Mouse (Mus musculus): ENCODE data around the gene Smtnl1. TPM values are rescaled to one million over a fixed set of nuclear protein-coding genes. Genes with fewer than 3 reads are reported as not detected.
A peak's percentile ranks its signal among the peaks of the same experiment; 100 is the strongest.
"Not testable (repeated sequence)": the region's sequence is repeated elsewhere in the genome, so short reads cannot be mapped to it uniquely, and the experiment has no call there.

The Smtnl1 gene
- polyA plus RNA-seq, 1 experiment from 2014 or later: not detected

DNA sequence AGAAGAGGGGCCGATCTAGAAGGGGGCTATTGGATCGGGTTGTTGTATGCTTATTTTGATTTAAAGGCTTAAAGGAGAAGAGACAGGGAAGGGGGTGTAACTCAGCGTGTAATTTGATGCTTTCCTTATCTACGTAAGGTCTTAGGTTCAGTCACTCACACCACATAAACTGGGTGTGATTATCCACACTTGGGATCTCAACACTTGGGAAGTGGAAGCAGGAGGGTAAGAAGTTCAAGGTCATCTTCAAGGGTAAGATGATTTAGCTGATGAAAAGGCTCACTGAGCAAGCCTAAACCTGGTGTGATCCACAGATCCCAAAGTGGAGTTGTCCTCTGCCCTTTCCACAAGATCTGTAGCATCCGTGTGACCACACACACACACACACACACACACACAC, 15.9 kb downstream of the Smtnl1 start:
- 51% methylated on average over 5 of the region's 5 CpGs for WGBS
- H3K36me3 ChIP-seq (ENCODE audit: control insufficient read depth, insufficient read depth, low read length): no peaks in the 10 kb centered on the region; the same call in 1 of the 2 replicates
- no peak overlapping the region for H3K4me2 ChIP-seq (replicated peaks; ENCODE audit: low read depth, low read length)
- H3K4me1 ChIP-seq (ENCODE audit: control insufficient read depth, insufficient read depth, low read length): no peaks in the 10 kb centered on the region
- H3K27ac ChIP-seq (ENCODE audit: low read length): no peak overlapping the region
- no peaks in the 10 kb centered on the region for H3K9me3 ChIP-seq (ENCODE audit: control insufficient read depth, low read depth, low read length)
- H3K4me3 ChIP-seq (ENCODE audit: low read depth, low read length): no peak overlapping the region
- no peaks in the 10 kb centered on the region for H3K27me3 ChIP-seq (ENCODE audit: control insufficient read depth, insufficient read depth, low read length)
- H3K9ac ChIP-seq (replicated peaks; ENCODE audit: low read depth, low read length): no peak overlapping the region
- no peak for ATAC-seq (ENCODE audit: insufficient number of reproducible peaks, insufficient read depth, low FRiP score, low read depth)

GRCm38 (mm10) chr2:84803963-84804362, 18.5 kb downstream of the Smtnl1 start:
- H3K9ac ChIP-seq (replicated peaks; ENCODE audit: low read depth, low read length): no peak overlapping the region
- no peaks in the 10 kb centered on the region for H3K4me1 ChIP-seq (ENCODE audit: control insufficient read depth, insufficient read depth, low read length)
- ATAC-seq (ENCODE audit: insufficient number of reproducible peaks, insufficient read depth, low FRiP score, low read depth): no peak
- H3K27me3 ChIP-seq (ENCODE audit: control insufficient read depth, insufficient read depth, low read length): no peaks in the 10 kb centered on the region
- WGBS: 89% methylated on average over 7 of the region's 7 CpGs
- no peak overlapping the region for H3K4me3 ChIP-seq (ENCODE audit: low read depth, low read length)
- H3K27ac ChIP-seq (ENCODE audit: low read length): no peak overlapping the region
- H3K36me3 ChIP-seq (ENCODE audit: control insufficient read depth, insufficient read depth, low read length): no peaks in the 10 kb centered on the region; the same call in 1 of the 2 replicates
- no peak overlapping the region for H3K4me2 ChIP-seq (replicated peaks; ENCODE audit: low read depth, low read length)
- H3K9me3 ChIP-seq (ENCODE audit: control insufficient read depth, low read depth, low read length): no peaks in the 10 kb centered on the region

- not testable (repeated sequence) for H3K4me2 ChIP-seq (replicated peaks; ENCODE audit: low read depth, low read length); H3K36me3 ChIP-seq (ENCODE audit: control insufficient read depth, insufficient read depth, low read length); H3K9me3 ChIP-seq (ENCODE audit: control insufficient read depth, low read depth, low read length); ATAC-seq (ENCODE audit: insufficient number of reproducible peaks, insufficient read depth, low FRiP score, low read depth); H3K4me1 ChIP-seq (ENCODE audit: control insufficient read depth, insufficient read depth, low read length); H3K27ac ChIP-seq (ENCODE audit: low read length); H3K27me3 ChIP-seq (ENCODE audit: control insufficient read depth, insufficient read depth, low read length); H3K4me3 ChIP-seq (ENCODE audit: low read depth, low read length); H3K9ac ChIP-seq (replicated peaks; ENCODE audit: low read depth, low read length)
- 82% methylated on average over 5 of the region's 5 CpGs for WGBS
Measured at GRCm38 (mm10) chr2:84801223-84801622, 21.2 kb downstream of the Smtnl1 start.

- no peak overlapping the region for H3K4me2 ChIP-seq (replicated peaks; ENCODE audit: low read depth, low read length)
- ATAC-seq (ENCODE audit: insufficient number of reproducible peaks, insufficient read depth, low FRiP score, low read depth): no peak
Measured at GRCm38 (mm10) chr2:84800304-84800703, 22.1 kb downstream of the Smtnl1 start.

GRCm38 (mm10) chr2:84799041-84799561, 23.4 kb downstream of the Smtnl1 start:
- Histone ChIP-seq H3K4me2 (replicated peaks; ENCODE audit: low read depth, low read length) (peak overlapping the region; percentile 94), H3K27ac (ENCODE audit: low read length) (peak overlapping the region; percentile 55), H3K4me1 (ENCODE audit: control insufficient read depth, insufficient read depth, low read length) (no peaks in the 10 kb centered on the region), H3K36me3 (ENCODE audit: control insufficient read depth, insufficient read depth, low read length) (no peaks in the 10 kb centered on the region), H3K4me3 (ENCODE audit: low read depth, low read length) (peak overlapping the region; percentile 64), H3K9ac (replicated peaks; ENCODE audit: low read depth, low read length) (no peak overlapping the region; the same call in 1 of the 2 replicates), H3K9me3 (ENCODE audit: control insufficient read depth, low read depth, low read length) (no peaks in the 10 kb centered on the region; the same call in 1 of the 2 replicates), H3K27me3 (ENCODE audit: control insufficient read depth, insufficient read depth, low read length) (no peaks in the 10 kb centered on the region)
- under 1% methylated on average over 16 of the region's 16 CpGs for WGBS
- peak; percentile 47; the same call in 1 of the 2 replicates for ATAC-seq (ENCODE audit: insufficient number of reproducible peaks, insufficient read depth, low FRiP score, low read depth)

More at GRCm38 (mm10) chr2:84800304-84800703, 22.1 kb downstream of the Smtnl1 start:
- Histone ChIP-seq H3K36me3 (ENCODE audit: control insufficient read depth, insufficient read depth, low read length) (no peaks in the 10 kb centered on the region), H3K9ac (replicated peaks; ENCODE audit: low read depth, low read length) (no peak overlapping the region), H3K9me3 (ENCODE audit: control insufficient read depth, low read depth, low read length) (no peaks in the 10 kb centered on the region; the same call in 1 of the 2 replicates), H3K4me3 (ENCODE audit: low read depth, low read length) (no peak overlapping the region), H3K4me1 (ENCODE audit: control insufficient read depth, insufficient read depth, low read length) (no peaks in the 10 kb centered on the region), H3K27ac (ENCODE audit: low read length) (no peak overlapping the region), H3K27me3 (ENCODE audit: control insufficient read depth, insufficient read depth, low read length) (no peaks in the 10 kb centered on the region)
- 76% methylated on average over 4 of the region's 4 CpGs for WGBS

DNA sequence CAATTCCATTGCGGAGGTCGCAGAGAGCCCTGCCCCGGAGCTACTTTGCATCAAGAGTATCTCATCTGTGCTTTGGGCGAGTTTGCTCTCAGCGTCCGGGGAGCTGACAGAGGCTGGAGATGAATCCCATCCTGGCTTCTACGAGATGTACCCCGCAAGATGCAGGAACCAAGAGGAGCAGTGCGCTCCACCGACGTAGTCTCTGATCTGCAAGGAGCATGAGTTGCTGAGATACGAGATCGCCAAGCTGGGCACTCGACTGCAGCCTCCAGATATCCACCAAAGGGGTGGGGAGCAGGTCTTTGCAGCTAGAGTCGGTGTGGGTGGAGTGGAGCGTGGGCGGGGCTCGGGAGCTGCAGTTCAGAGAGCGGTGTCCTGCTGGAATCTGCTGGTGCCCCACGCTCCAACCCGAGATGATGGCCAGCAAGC, 23.9 kb downstream of the Smtnl1 start, which contains the start of gene Ube2l6:
Ube2l6 (plus strand) TSS at position 336 of the 429 bp plus-strand sequence.
- peak within 1 kb of the TSS; percentile 55 for H3K27ac ChIP-seq (ENCODE audit: low read length)

DNA sequence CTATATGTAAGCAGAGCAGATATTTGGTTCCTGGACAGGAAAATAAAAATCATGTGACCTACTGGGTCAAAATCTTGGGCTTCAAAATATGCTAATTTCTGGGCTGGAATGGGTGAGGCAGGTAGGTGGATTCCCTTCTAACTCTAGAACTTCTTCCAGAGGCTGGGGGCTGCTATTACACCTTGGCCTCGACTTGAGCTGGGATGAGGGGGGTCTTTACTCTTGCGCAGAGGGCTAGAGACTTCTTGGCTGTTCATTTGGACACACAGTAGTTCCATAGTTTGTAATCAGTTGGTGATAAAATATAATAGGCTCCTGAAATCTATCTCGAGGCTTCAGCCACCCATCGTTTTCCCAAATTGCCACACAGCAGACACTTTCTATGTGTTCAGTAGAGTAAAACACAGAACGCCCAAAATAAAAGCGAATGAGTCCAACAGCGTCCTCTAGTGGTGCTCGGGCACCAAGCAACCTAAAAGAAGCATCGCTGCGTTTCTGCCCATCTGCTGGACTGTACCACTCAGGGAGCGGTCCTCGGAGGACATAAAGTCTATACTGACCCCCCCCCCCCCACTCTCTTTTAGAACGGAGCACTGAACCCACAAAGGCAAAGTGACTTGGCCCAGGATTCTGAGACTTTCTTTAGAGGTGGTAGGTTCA, 24.5 kb downstream of the Smtnl1 start:
- Histone ChIP-seq H3K4me2 (replicated peaks; ENCODE audit: low read depth, low read length) (peak overlapping the region; percentile 94), H3K36me3 (ENCODE audit: control insufficient read depth, insufficient read depth, low read length) (no peaks in the 10 kb centered on the region), H3K27me3 (ENCODE audit: control insufficient read depth, insufficient read depth, low read length) (no peaks in the 10 kb centered on the region), H3K9ac (replicated peaks; ENCODE audit: low read depth, low read length) (no peak overlapping the region; the same call in 1 of the 2 replicates), H3K4me1 (ENCODE audit: control insufficient read depth, insufficient read depth, low read length) (no peaks in the 10 kb centered on the region), H3K27ac (ENCODE audit: low read length) (peak overlapping the region; percentile 55), H3K9me3 (ENCODE audit: control insufficient read depth, low read depth, low read length) (no peaks in the 10 kb centered on the region; the same call in 1 of the 2 replicates), H3K4me3 (ENCODE audit: low read depth, low read length) (peak overlapping the region; percentile 64)
- WGBS: 9% methylated on average over 13 of the region's 13 CpGs
- peak; percentile 62; the same call in 1 of the 2 replicates for ATAC-seq (ENCODE audit: insufficient number of reproducible peaks, insufficient read depth, low FRiP score, low read depth)

More for the DNA sequence above, 23.9 kb downstream of the Smtnl1 start, which contains the start of gene Ube2l6:
- under 1% methylated on average over 21 of the region's 21 CpGs for WGBS
- ATAC-seq (ENCODE audit: insufficient number of reproducible peaks, insufficient read depth, low FRiP score, low read depth): peak; percentile 81; the same call in 1 of the 2 replicates
- Histone ChIP-seq H3K4me2 (replicated peaks; ENCODE audit: low read depth, low read length) (peak within 1 kb of the TSS; percentile 94), H3K27me3 (ENCODE audit: control insufficient read depth, insufficient read depth, low read length) (no peaks in the 10 kb centered on the region), H3K4me1 (ENCODE audit: control insufficient read depth, insufficient read depth, low read length) (no peaks in the 10 kb centered on the region), H3K36me3 (ENCODE audit: control insufficient read depth, insufficient read depth, low read length) (no peaks in the 10 kb centered on the region), H3K9me3 (ENCODE audit: control insufficient read depth, low read depth, low read length) (no peaks in the 10 kb centered on the region; the same call in 1 of the 2 replicates), H3K4me3 (ENCODE audit: low read depth, low read length) (peak within 1 kb of the TSS; percentile 64), H3K9ac (replicated peaks; ENCODE audit: low read depth, low read length) (no peak within 1 kb of the TSS; the same call in 1 of the 2 replicates)

DNA sequence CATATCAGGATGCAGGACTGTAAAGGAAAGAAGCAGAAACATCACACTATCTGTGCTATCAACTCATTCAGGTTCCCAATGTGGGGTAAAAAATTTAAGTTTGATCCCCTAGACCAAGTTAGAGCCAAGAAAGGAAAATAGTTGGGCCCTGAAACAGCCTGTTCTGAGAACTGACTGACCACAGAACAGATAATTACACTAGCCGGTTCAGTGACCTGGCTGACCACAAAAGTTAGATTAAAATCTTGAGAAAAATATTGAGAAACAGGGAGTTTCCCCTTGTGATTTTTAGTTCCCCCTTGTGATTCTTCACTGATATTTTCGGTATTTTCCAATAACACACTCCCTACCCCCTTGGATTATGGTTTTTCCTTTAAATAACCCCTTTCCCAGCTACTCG, 28.6 kb downstream of the Smtnl1 start:
- Histone ChIP-seq H3K27me3 (ENCODE audit: control insufficient read depth, insufficient read depth, low read length) (no peaks in the 10 kb centered on the region), H3K36me3 (ENCODE audit: control insufficient read depth, insufficient read depth, low read length) (no peaks in the 10 kb centered on the region), H3K9me3 (ENCODE audit: control insufficient read depth, low read depth, low read length) (no peaks in the 10 kb centered on the region; the same call in 1 of the 2 replicates), H3K4me1 (ENCODE audit: control insufficient read depth, insufficient read depth, low read length) (no peaks in the 10 kb centered on the region), H3K27ac (ENCODE audit: low read length) (no peak overlapping the region), H3K9ac (replicated peaks; ENCODE audit: low read depth, low read length) (no peak overlapping the region), H3K4me3 (ENCODE audit: low read depth, low read length) (no peak overlapping the region), H3K4me2 (replicated peaks; ENCODE audit: low read depth, low read length) (no peak overlapping the region)
- WGBS: 93% methylated on average over 3 of the region's 3 CpGs
- ATAC-seq (ENCODE audit: insufficient number of reproducible peaks, insufficient read depth, low FRiP score, low read depth): no peak
